Mouse (Mus musculus): ENCODE results near the gene Nop16. TPM values are rescaled to one million over a fixed set of nuclear protein-coding genes. Genes with fewer than 3 reads are reported as not detected.

Nop16 gene
- polyA plus RNA-seq, 1 experiment = 10.7 TPM

- TF ChIP-seq POLR2A (IDR thresholded peaks at IDR 0.05; ENCODE audit: control insufficient read depth, low read depth, low read length) = no peak
- Histone ChIP-seq H3K4me1 (ENCODE audit: control insufficient read depth, insufficient read depth, low read length) (peaks cover 7% of the 10 kb centered on the region), H3K27ac (ENCODE audit: control insufficient read depth, insufficient read depth, low read depth, low read length) (no peak overlapping the region), H3K4me3 (ENCODE audit: control insufficient read depth, low read depth, low read length) (no peak overlapping the region), H3K36me3 (ENCODE audit: control insufficient read depth, insufficient read depth, low read length) (no peaks in the 10 kb centered on the region), H3K27me3 (ENCODE audit: control insufficient read depth, insufficient read depth, low read length) (no peaks in the 10 kb centered on the region)
Measured at GRCm38 (mm10) chr13:54569282-54569681, 20.6 kb downstream of the Nop16 start.

GRCm38 (mm10) chr13:54568380-54568779 lies 21.5 kb downstream of the Nop16 start:
- H3K27me3 ChIP-seq (ENCODE audit: control insufficient read depth, insufficient read depth, low read length) = no peaks in the 10 kb centered on the region
- no peak for TF ChIP-seq POLR2A (IDR thresholded peaks at IDR 0.05; ENCODE audit: control insufficient read depth, low read depth, low read length)
- TF ChIP-seq CTCF (IDR thresholded peaks at IDR 0.05; ENCODE audit: control insufficient read depth, insufficient read depth, insufficient replicate concordance, low read depth, low read length) = no peak
- H3K27ac ChIP-seq (ENCODE audit: control insufficient read depth, insufficient read depth, low read depth, low read length) = no peak overlapping the region
- no peak overlapping the region for H3K4me3 ChIP-seq (ENCODE audit: control insufficient read depth, low read depth, low read length)
- peaks cover 6% of the 10 kb centered on the region for H3K4me1 ChIP-seq (ENCODE audit: control insufficient read depth, insufficient read depth, low read length)
- H3K36me3 ChIP-seq (ENCODE audit: control insufficient read depth, insufficient read depth, low read length) = no peaks in the 10 kb centered on the region; the same call in 1 of the 2 replicates

GRCm38 (mm10) chr13:54565594-54566345 lies 24.1 kb downstream of the Nop16 start:
- Histone ChIP-seq H3K36me3 (ENCODE audit: control insufficient read depth, insufficient read depth, low read length) (peaks cover 2% of the 10 kb centered on the region), H3K4me1 (ENCODE audit: control insufficient read depth, insufficient read depth, low read length) (peaks cover 6% of the 10 kb centered on the region), H3K27me3 (ENCODE audit: control insufficient read depth, insufficient read depth, low read length) (no peaks in the 10 kb centered on the region), H3K4me3 (ENCODE audit: control insufficient read depth, low read depth, low read length) (peak overlapping the region; percentile 93), H3K27ac (ENCODE audit: control insufficient read depth, insufficient read depth, low read depth, low read length) (peak overlapping the region; percentile 70)
- TF ChIP-seq POLR2A (IDR thresholded peaks at IDR 0.05; ENCODE audit: control insufficient read depth, low read depth, low read length) = no peak
- no peak for TF ChIP-seq CTCF (IDR thresholded peaks at IDR 0.05; ENCODE audit: control insufficient read depth, insufficient read depth, insufficient replicate concordance, low read depth, low read length)

- peaks cover 2% of the 10 kb centered on the region for H3K36me3 ChIP-seq (ENCODE audit: control insufficient read depth, insufficient read depth, low read length)
- H3K4me3 ChIP-seq (ENCODE audit: control insufficient read depth, low read depth, low read length) = peak within 1 kb of the TSS; percentile 93
- peak within 1 kb of the TSS; percentile 83 for H3K27ac ChIP-seq (ENCODE audit: control insufficient read depth, insufficient read depth, low read depth, low read length)
- peaks cover 6% of the 10 kb centered on the region for H3K4me1 ChIP-seq (ENCODE audit: control insufficient read depth, insufficient read depth, low read length)
- TF ChIP-seq CTCF (IDR thresholded peaks at IDR 0.05; ENCODE audit: control insufficient read depth, insufficient read depth, insufficient replicate concordance, low read depth, low read length) = 0 out of 2 replicates have a peak, but pooled peaks have one; percentile 11
- peak; percentile 98 for TF ChIP-seq POLR2A (IDR thresholded peaks at IDR 0.05; ENCODE audit: control insufficient read depth, low read depth, low read length)
- no peaks in the 10 kb centered on the region for H3K27me3 ChIP-seq (ENCODE audit: control insufficient read depth, insufficient read depth, low read length)
Measured at GRCm38 (mm10) chr13:54565201-54565581, 24.7 kb downstream of the Nop16 start, which contains the start of gene 4833439L19Rik. 4833439L19Rik (minus strand) TSS chr13:54565435.

GRCm38 (mm10) chr13:54564232-54565200 lies 25.4 kb downstream of the Nop16 start:
- H3K27ac ChIP-seq (ENCODE audit: control insufficient read depth, insufficient read depth, low read depth, low read length) = peak overlapping the region; percentile 83
- TF ChIP-seq POLR2A (IDR thresholded peaks at IDR 0.05; ENCODE audit: control insufficient read depth, low read depth, low read length) (no peak), CTCF (IDR thresholded peaks at IDR 0.05; ENCODE audit: control insufficient read depth, insufficient read depth, insufficient replicate concordance, low read depth, low read length) (no peak)
- peak overlapping the region; percentile 93 for H3K4me3 ChIP-seq (ENCODE audit: control insufficient read depth, low read depth, low read length)
- H3K36me3 ChIP-seq (ENCODE audit: control insufficient read depth, insufficient read depth, low read length) = peaks cover 3% of the 10 kb centered on the region
- H3K4me1 ChIP-seq (ENCODE audit: control insufficient read depth, insufficient read depth, low read length) = peaks cover 6% of the 10 kb centered on the region
- H3K27me3 ChIP-seq (ENCODE audit: control insufficient read depth, insufficient read depth, low read length) = no peaks in the 10 kb centered on the region

- TF ChIP-seq POLR2A (IDR thresholded peaks at IDR 0.05; ENCODE audit: control insufficient read depth, low read depth, low read length) (no peak), CTCF (IDR thresholded peaks at IDR 0.05; ENCODE audit: control insufficient read depth, insufficient read depth, insufficient replicate concordance, low read depth, low read length) (no peak)
- no peak overlapping the region for H3K4me3 ChIP-seq (ENCODE audit: control insufficient read depth, low read depth, low read length)
Measured at GRCm38 (mm10) chr13:54562562-54562961, 27.3 kb downstream of the Nop16 start.

GRCm38 (mm10) chr13:54560608-54561007 lies 29.3 kb downstream of the Nop16 start:
- Histone ChIP-seq H3K4me1 (ENCODE audit: control insufficient read depth, insufficient read depth, low read length) (peaks cover 3% of the 10 kb centered on the region), H3K27me3 (ENCODE audit: control insufficient read depth, insufficient read depth, low read length) (no peaks in the 10 kb centered on the region), H3K27ac (ENCODE audit: control insufficient read depth, insufficient read depth, low read depth, low read length) (no peak overlapping the region), H3K36me3 (ENCODE audit: control insufficient read depth, insufficient read depth, low read length) (peaks cover 7% of the 10 kb centered on the region), H3K4me3 (ENCODE audit: control insufficient read depth, low read depth, low read length) (no peak overlapping the region)
- no peak for TF ChIP-seq CTCF (IDR thresholded peaks at IDR 0.05; ENCODE audit: control insufficient read depth, insufficient read depth, insufficient replicate concordance, low read depth, low read length)
- TF ChIP-seq POLR2A (IDR thresholded peaks at IDR 0.05; ENCODE audit: control insufficient read depth, low read depth, low read length) = no peak

More at GRCm38 (mm10) chr13:54562562-54562961, 27.3 kb downstream of the Nop16 start:
- Histone ChIP-seq H3K27ac (ENCODE audit: control insufficient read depth, insufficient read depth, low read depth, low read length) (no peak overlapping the region), H3K4me1 (ENCODE audit: control insufficient read depth, insufficient read depth, low read length) (peaks cover 6% of the 10 kb centered on the region), H3K36me3 (ENCODE audit: control insufficient read depth, insufficient read depth, low read length) (peaks cover 5% of the 10 kb centered on the region), H3K27me3 (ENCODE audit: control insufficient read depth, insufficient read depth, low read length) (no peaks in the 10 kb centered on the region)

All from testis, adult 2 months (tissue).